Mouse (Mus musculus) heart, embryonic 10.5 days (tissue): ENCODE results near the gene Sem1. TPM values are rescaled to one million over a fixed set of nuclear protein-coding genes. Genes with fewer than 3 reads are reported as not detected.

Source experiments
- DNase-seq: peaks from one replicate; pipeline ENCODE4 v3.0.0-alpha.2; 2017; ENCODE audit warnings: low spot score
- H3K27ac ChIP-seq: fragments of 300-500 bp; sonication (generic); 2 replicates; pipeline ENCODE4 v1.5.1; 2016; ENCODE audit warnings: mild to moderate bottlenecking
- H3K27me3 ChIP-seq: fragments of 300-500 bp; sonication (generic); 2 replicates; pipeline ENCODE4 v1.6.1; 2016; ENCODE audit warnings: mild to moderate bottlenecking; ENCODE audit not compliant: poor library complexity, insufficient read depth, severe bottlenecking
- H3K36me3 ChIP-seq: fragments of 300-500 bp; sonication (generic); 2 replicates; pipeline ENCODE4 v1.6.1; 2016; ENCODE audit warnings: mild to moderate bottlenecking, moderate library complexity
- H3K4me1 ChIP-seq: fragments of 300-500 bp; sonication (generic); 2 replicates; pipeline ENCODE4 v1.6.1; 2016; ENCODE audit warnings: mild to moderate bottlenecking
- H3K4me3 ChIP-seq: fragments of 300-500 bp; sonication (generic); 2 replicates; pipeline ENCODE4 v1.5.1; 2016; ENCODE audit warnings: mild to moderate bottlenecking, moderate library complexity
- H3K9me3 ChIP-seq: fragments of 300-500 bp; sonication (generic); 2 replicates; pipeline ENCODE4 v1.6.1; 2016; ENCODE audit warnings: mild to moderate bottlenecking, moderate library complexity
- WGBS: fragments of 180-500 bp; shearing (Covaris S2); methylation state at CpG from one replicate; pipeline ENCODE4 v1.1.7; 2016; 5-methylcytosine and 5-hydroxymethylcytosine counted together
- polyA plus RNA-seq: library from polyadenylated mRNA; unstranded; fragments of >200 nt; fragmentation: Nextera tagmentation; extraction: Ambion mirVana; gene quantifications from 2 replicates; pipeline ENCODE4 v1.2.1, GENCODE M21; 2016

The Sem1 gene
- polyA plus RNA-seq = 188 and 205 TPM in 2 replicates

DNA sequence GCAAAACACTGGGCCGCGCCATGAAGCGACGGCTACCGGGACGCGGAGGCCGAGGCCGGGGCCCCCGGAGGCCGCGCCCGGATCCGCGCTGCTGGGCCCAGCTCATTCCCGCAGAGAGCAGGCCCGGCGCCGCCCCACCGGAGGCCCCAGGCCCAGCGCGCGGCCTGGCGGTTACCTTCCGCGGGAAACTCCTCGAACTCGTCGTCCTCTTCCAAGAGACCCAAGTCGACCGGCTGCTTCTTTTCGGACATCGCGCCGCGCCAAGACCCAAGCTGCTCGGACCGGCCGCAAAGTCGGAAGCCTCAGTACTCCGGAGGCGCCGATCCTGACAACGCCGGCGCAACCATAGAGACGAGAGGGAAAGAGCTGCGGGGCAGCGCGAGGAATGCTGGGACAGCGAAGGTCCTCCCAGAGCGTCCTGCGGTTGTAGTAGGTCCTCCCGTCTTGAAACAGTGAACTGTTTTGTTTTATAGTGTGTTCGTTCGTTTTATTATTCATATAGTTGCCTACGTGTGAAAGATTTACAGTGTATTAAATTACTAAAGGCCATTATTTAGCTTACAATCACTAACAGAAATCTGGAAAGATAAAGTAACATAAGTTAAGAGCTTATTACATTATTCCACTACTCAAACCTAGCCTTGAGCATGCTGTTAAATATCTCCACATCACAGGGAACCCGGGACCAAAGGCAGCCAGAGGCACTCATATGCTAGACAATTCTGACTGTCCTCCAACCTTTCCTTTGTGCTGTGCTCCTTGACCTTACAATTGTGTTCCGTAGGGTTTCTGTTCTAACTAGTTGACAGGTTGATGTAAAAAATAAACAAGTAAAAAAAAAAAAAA, at the start of gene Sem1:
Gene Sem1, minus strand, starts transcription at position 360 of the 846 bp plus-strand sequence.
- peaks cover 7% of the 10 kb centered on the region; the same call in 1 of the 2 replicates for H3K4me1 ChIP-seq
- DNase-seq = peak; percentile 94
- peak within 1 kb of the TSS; percentile 91 for H3K4me3 ChIP-seq
- 1% methylated on average over 59 of the region's 59 CpGs for WGBS
- no peaks in the 10 kb centered on the region for H3K9me3 ChIP-seq
- H3K36me3 ChIP-seq = peaks cover 8% of the 10 kb centered on the region; the same call in 1 of the 2 replicates
- no peaks in the 10 kb centered on the region for H3K27me3 ChIP-seq
- peak within 1 kb of the TSS; percentile 97 for H3K27ac ChIP-seq

DNA sequence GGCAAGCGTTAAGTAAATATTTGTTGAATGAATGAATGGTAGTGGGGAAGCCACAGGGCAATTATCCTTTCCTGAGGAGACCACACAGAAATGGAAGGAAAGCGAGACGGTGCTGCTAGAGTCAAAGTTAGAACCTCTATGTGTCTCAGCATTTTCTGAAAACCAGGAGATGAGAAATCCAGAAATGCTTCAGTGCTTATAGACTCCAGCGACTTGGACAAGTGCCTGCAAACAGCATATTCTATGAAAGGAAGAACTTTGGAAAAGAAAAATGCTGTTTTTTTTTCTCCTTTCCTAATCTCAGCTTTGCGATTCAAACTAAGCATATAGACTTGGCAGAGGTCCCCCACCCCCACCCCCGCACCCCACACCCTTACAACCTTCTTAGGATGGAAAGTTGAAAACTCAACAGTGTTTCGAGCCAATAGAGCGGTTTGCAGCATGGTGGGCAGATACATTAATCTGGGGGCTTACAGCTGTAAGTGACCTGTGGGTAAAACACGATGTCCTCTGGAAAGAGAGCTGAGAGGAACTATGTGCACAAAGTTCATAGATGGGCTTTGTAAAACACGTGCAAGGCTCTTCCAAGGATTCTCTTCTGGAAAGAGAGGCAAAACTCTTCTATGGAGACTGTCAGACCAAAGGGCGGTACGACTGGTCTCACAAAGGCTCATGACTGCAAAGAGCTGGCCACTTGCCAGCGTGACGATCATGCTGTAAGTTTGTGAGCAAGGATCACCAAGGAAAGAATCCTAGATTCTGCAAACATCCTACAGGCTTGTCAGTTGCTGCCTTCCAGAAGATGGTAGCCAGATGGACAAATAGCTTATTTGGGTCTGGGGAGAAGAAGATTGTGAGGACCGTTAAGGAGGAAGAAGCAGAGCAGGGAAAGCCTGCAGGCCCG, 44.6 kb upstream of the Sem1 start:
- Histone ChIP-seq H3K27ac (peak overlapping the region; percentile 64; the same call in 1 of the 2 replicates), H3K27me3 (no peaks in the 10 kb centered on the region), H3K4me1 (no peaks in the 10 kb centered on the region), H3K4me3 (no peak overlapping the region), H3K9me3 (no peaks in the 10 kb centered on the region), H3K36me3 (no peaks in the 10 kb centered on the region)
- DNase-seq = no peak
- WGBS = 53% methylated on average over 16 of the region's 16 CpGs

DNA sequence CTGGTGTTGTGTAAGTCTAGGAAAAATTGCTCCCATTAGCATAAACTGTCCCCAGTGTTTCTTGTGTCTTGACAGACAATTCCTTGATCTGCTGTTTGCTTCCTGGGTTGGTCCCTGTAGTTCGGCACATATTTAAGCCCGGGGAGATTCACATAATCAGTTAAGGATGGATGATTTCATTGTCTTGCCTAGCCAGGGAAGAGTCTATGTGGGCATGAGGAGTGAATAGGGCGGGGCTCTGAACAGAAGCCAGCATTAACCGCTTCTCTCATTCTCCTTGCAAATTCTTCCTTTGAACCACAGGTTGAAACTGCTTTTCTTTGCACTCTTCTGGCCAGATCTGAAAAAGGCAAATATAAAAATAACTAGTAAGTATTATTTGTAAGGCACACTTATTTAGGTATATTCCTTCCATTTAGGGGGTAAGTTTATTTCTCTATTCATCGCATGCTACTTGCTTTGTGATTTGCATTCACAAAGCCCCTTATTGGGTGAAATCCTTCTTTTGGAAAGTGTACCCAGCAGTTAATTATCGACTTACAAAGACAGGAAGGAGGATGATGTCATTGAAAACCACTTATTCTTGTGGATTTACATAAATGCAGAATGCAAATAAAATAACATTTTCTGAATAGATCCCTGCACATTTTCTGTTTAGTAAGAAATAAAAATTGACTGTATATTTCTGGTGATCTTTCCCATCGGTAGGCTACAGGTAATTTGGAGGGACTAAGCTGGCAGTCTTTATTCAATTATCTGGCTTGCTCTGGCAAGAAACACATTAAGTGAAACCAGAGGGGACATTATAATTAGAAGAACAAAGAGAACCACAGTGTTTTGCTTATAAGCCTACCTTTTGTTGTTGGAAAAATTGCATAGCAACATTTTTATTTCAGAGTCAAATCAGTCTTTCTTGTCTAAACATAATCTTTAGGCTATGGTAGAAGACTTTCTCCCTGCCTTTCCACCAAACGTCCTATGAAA, 25.4 kb upstream of the Sem1 start:
- Histone ChIP-seq H3K4me3 (no peak overlapping the region), H3K9me3 (no peaks in the 10 kb centered on the region), H3K4me1 (no peaks in the 10 kb centered on the region), H3K27me3 (no peaks in the 10 kb centered on the region; the same call in 1 of the 2 replicates), H3K36me3 (no peaks in the 10 kb centered on the region), H3K27ac (no peak overlapping the region)
- DNase-seq = no peak
- 71% methylated on average over 8 of the region's 8 CpGs for WGBS

DNA sequence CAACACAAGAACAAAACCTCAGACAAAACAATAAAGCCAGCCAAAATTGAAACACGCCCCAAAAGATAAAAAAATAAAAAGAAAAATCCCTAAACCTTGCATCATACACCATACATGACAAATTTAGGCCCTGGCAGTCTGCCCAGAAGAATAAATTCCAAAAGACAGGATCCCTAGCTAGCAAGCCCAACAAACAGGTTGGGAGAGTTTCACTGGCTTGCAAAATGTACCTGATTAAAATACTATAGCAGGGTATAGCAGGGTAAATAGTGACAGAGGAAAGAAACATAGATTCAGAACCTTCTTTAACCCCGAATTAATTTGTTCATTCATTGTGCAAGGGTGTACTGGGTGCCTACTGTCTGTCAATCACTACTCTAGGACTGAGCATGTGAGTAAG, 7.8 kb upstream of the Sem1 start:
- Histone ChIP-seq H3K27me3 (no peaks in the 10 kb centered on the region), H3K27ac (no peak overlapping the region), H3K4me1 (no peaks in the 10 kb centered on the region), H3K4me3 (no peak overlapping the region), H3K36me3 (no peaks in the 10 kb centered on the region), H3K9me3 (no peaks in the 10 kb centered on the region)
- DNase-seq = no peak
- WGBS = 79% methylated on average over 2 of the region's 2 CpGs

DNA sequence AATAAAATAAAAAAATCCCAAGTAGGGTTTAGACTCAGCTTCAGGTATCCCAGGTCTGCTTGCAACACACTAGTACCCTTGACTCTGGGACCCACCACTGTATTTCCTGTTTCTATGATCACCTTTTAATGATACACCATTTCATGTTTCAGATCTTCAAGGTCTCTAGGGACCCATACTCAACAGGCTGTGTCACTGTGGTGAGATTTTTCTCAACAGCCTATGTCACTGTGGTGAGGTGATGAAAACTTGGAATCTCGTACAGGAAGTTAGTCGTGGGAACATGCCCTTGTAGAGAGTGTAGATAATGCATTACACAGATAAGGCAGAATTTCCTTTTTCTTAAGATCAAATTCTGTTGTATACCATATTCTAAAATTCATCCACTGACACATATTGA, 3.4 kb upstream of the Sem1 start:
- H3K4me1 ChIP-seq = no peaks in the 10 kb centered on the region
- H3K4me3 ChIP-seq = no peak overlapping the region
- H3K27me3 ChIP-seq = no peaks in the 10 kb centered on the region
- WGBS = 43% methylated on average over 2 of the region's 2 CpGs
- no peaks in the 10 kb centered on the region for H3K9me3 ChIP-seq
- H3K36me3 ChIP-seq = no peaks in the 10 kb centered on the region
- DNase-seq = no peak
- H3K27ac ChIP-seq = no peak overlapping the region

DNA sequence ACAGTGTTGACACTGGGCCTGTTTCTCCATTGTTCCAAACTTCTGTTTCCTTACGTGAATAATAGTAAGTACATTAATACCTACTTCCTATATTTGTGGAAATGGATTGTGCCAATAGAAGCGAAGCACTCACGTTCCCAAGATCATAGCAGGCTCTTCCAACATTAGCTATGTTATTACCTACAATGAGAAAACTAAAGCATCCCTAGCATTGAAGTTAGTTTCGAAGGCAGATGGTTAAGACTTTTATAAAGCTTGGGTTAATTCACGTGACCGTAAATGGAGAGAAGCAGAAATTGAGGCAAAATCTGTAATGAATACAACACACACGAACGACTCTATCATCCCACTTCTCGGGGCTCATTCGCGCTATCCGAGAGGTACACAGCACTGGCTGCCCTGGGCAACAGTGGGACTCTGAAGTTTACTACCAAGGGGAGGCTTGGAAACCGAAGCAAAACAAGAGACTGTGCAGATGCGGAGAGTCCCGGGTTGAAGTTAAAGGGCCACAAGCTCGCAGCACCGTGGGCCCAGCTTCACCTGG, 650 bp downstream of the Sem1 start:
- H3K9me3 ChIP-seq = no peaks in the 10 kb centered on the region
- H3K27me3 ChIP-seq = no peaks in the 10 kb centered on the region
- H3K4me1 ChIP-seq = peaks cover 7% of the 10 kb centered on the region; the same call in 1 of the 2 replicates
- H3K36me3 ChIP-seq = peaks cover 8% of the 10 kb centered on the region; the same call in 1 of the 2 replicates
- 5% methylated on average over 17 of the region's 17 CpGs for WGBS
- H3K4me3 ChIP-seq = peak overlapping the region; percentile 91
- peak overlapping the region; percentile 97 for H3K27ac ChIP-seq
- DNase-seq = peak; percentile 76

DNA sequence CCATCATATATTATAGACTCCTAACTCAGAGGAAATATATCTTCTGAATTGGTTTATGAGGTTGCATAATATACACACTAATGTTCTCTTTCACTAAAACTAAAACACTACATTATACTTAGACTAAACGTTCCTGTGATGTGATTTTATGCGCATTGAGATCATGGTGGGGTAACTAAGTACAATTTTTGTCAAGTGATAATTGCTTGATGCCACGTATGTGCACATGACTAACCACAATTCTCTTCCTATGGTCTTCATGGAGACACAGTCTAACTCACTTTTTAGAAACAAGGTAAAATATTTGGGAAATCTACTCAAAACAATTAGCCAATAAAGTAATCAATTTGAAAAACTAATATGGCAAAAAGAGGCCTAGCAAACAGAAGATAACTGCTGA, 1.2 kb downstream of the Sem1 start:
- H3K27ac ChIP-seq = peak overlapping the region; percentile 97

DNA sequence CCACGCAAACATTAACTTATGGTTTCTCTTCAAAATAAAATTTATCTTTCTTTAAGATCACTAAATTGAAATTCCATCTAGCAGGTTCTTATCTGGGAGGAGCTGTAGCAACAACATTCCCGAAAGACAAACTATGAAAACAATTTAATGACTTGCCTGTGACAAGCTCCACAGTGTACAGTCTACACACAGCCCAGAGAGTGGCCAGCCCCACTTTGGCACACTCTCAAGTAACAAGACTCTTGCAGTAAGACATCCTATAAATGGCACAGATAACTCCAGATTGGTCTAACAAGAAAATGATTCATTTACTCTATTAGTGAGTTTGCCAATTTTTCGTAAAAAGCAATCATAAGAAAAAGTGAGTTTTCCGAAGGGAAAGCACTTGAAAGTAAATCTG, 2.7 kb downstream of the Sem1 start:
- WGBS = 81% methylated on average over 4 of the region's 4 CpGs
- no peak for DNase-seq

More for the DNA sequence above, 1.2 kb downstream of the Sem1 start:
- Histone ChIP-seq H3K4me3 (peak overlapping the region; percentile 91), H3K36me3 (peaks cover 8% of the 10 kb centered on the region; the same call in 1 of the 2 replicates), H3K4me1 (peaks cover 7% of the 10 kb centered on the region; the same call in 1 of the 2 replicates), H3K9me3 (no peaks in the 10 kb centered on the region), H3K27me3 (no peaks in the 10 kb centered on the region)
- 73% methylated on average over 3 of the region's 3 CpGs for WGBS
- DNase-seq = no peak

DNA sequence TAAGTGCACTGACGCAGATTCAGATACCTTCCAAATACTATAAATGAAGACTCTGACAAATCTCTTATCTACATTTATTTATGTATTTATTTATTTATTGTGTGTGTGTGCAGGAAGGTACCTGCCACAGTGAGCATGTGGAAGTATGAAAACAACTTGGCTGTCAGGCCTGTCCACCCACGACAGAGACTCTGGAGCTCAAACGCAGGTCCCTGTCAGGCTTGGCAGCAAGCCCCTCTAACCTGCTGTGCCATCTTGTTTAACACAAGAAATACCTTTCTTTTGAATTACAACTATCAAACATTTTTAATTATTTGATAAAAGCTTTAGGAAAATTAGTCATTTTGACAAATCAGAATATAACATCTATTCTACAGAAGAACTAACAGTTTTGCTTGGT, 10.0 kb downstream of the Sem1 start:
- H3K4me3 ChIP-seq = no peak overlapping the region
- no peaks in the 10 kb centered on the region for H3K9me3 ChIP-seq
- H3K27ac ChIP-seq = no peak overlapping the region
- H3K4me1 ChIP-seq = peaks cover 6% of the 10 kb centered on the region; the same call in 1 of the 2 replicates
- 0 out of 2 replicates have a peak, but pooled peaks cover 7% of the 10 kb centered on the region for H3K36me3 ChIP-seq
- H3K27me3 ChIP-seq = no peaks in the 10 kb centered on the region
- DNase-seq = no peak
- 81% methylated on average over 3 of the region's 3 CpGs for WGBS

More for the DNA sequence above, 2.7 kb downstream of the Sem1 start:
- Histone ChIP-seq H3K9me3 (no peaks in the 10 kb centered on the region), H3K4me1 (peaks cover 7% of the 10 kb centered on the region; the same call in 1 of the 2 replicates), H3K27ac (no peak overlapping the region), H3K4me3 (no peak overlapping the region), H3K27me3 (no peaks in the 10 kb centered on the region), H3K36me3 (peaks cover 8% of the 10 kb centered on the region; the same call in 1 of the 2 replicates)

DNA sequence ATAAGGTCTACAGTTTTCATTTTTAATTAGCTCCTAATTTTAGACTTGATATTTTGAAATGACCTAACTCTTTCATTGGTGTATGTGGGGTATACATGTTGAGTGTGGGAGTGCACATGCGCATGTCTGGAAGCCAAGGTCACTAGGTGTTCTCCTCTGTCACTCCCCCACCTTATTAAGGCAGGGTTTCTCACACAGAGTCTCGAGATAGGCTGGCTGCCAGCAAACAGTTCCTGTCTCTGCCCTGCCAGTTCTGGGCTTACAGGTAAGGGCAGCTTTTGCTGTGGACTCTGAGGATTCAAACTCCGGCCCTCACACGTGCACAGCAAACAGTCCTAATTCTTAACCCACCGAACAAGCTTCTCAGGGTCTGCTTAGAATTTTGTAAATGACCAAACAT, 14.8 kb downstream of the Sem1 start:
- DNase-seq = no peak
- H3K27ac ChIP-seq = no peak overlapping the region
- no peak overlapping the region for H3K4me3 ChIP-seq
- no peaks in the 10 kb centered on the region for H3K27me3 ChIP-seq
- H3K9me3 ChIP-seq = no peaks in the 10 kb centered on the region
- 0 out of 2 replicates have a peak, but pooled peaks cover 7% of the 10 kb centered on the region for H3K36me3 ChIP-seq
- 76% methylated on average over 5 of the region's 5 CpGs for WGBS
- peaks cover 22% of the 10 kb centered on the region; the same call in 1 of the 2 replicates for H3K4me1 ChIP-seq

DNA sequence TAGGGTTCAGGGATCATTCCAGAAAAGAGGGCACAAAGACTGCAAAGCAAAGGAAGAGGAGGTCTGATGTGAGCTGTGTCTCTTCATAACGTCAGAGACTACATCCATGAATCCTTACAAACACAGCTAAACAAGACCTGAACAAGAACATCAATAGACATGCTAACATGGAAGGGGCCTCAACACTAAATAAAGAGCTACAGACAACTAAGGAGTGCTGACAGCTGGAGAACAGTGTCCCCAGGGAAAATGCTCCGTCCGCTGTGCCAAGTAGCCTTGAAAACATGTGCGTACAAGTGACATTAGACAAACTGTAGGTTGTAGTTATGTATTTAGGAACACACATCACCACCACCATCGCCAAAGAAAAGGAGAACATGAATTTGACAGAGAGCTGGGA, 15.7 kb downstream of the Sem1 start:
- DNase-seq = no peak
- Histone ChIP-seq H3K27me3 (no peaks in the 10 kb centered on the region), H3K4me1 (peaks cover 22% of the 10 kb centered on the region; the same call in 1 of the 2 replicates), H3K9me3 (no peaks in the 10 kb centered on the region), H3K4me3 (no peak overlapping the region), H3K36me3 (peaks cover 10% of the 10 kb centered on the region; the same call in 1 of the 2 replicates), H3K27ac (no peak overlapping the region)
- WGBS = 58% methylated on average over 5 of the region's 5 CpGs
